Mouse (Mus musculus) spleen, adult 2 months (tissue): Measurements from ENCODE around the gene Ackr2. TPM values are rescaled to one million over a fixed set of nuclear protein-coding genes. Genes with fewer than 3 reads are reported as not detected.

ENCODE experiments used
- DNase-seq, 2 experiments: peaks; one replicate each; pipeline versions ENCODE4 v3.0.0 to v3.0.0-alpha.2; 2012 to 2021; ENCODE audit warnings: low spot score in 2 of 2, low read depth in 1 of 2
- H3K27ac ChIP-seq: fragments of 200-500 bp; 2 replicates; pipeline ENCODE4 v1.5.1; 2012; ENCODE audit warnings: low read length, inconsistent platforms; ENCODE audit not compliant: insufficient read depth
- H3K27me3 ChIP-seq: fragments of 200-500 bp; 2 replicates; pipeline ENCODE4 v1.6.1; 2012; ENCODE audit warnings: mild to moderate bottlenecking, moderate library complexity, low read length, inconsistent platforms; ENCODE audit not compliant: control insufficient read depth, insufficient read depth
- H3K36me3 ChIP-seq: fragments of 200-500 bp; 2 replicates; pipeline ENCODE4 v1.6.1; 2012; ENCODE audit warnings: mild to moderate bottlenecking, low read length, inconsistent platforms; ENCODE audit not compliant: control insufficient read depth, insufficient read depth
- H3K4me1 ChIP-seq: fragments of 200-500 bp; 2 replicates; pipeline ENCODE4 v1.6.1; 2011; ENCODE audit warnings: inconsistent platforms; ENCODE audit not compliant: control insufficient read depth, insufficient read depth, insufficient read length
- H3K4me3 ChIP-seq: fragments of 200-500 bp; 2 replicates; pipeline ENCODE4 v1.5.1; 2011; ENCODE audit warnings: mild to moderate bottlenecking, inconsistent platforms; ENCODE audit not compliant: insufficient read depth, insufficient read length; ENCODE audit errors: extremely low read depth
- CTCF ChIP-seq: fragments of 200-500 bp; IDR thresholded peaks from 2 replicates; pipeline ENCODE4 v1.5.1; 2011; ENCODE audit warnings: mild to moderate bottlenecking, inconsistent platforms; ENCODE audit not compliant: insufficient read depth, insufficient read length, insufficient replicate concordance; ENCODE audit errors: extremely low read depth
- POLR2A ChIP-seq: fragments of 200-500 bp; IDR thresholded peaks from 2 replicates; pipeline ENCODE4 v1.6.1; 2011; ENCODE audit warnings: low read depth, low read length, inconsistent platforms
- WGBS: fragments of 180-500 bp; shearing (Covaris S2); methylation state at CpG from one replicate; pipeline ENCODE4 v1.1.7; 2018; 5-methylcytosine and 5-hydroxymethylcytosine counted together
- polyA plus RNA-seq: library from polyadenylated mRNA; depleted of rRNA; stranded (reverse); fragments of >200 nt; gene quantifications from 2 replicates; pipeline ENCODE4 v1.2.3, GENCODE M21; 2012

Ackr2 gene
- polyA plus RNA-seq, 1 experiment = 16.7 TPM

- Histone ChIP-seq H3K36me3 (no peaks in the 10 kb centered on the region), H3K27me3 (no peaks in the 10 kb centered on the region), H3K27ac (no peak overlapping the region), H3K4me3 (no peak overlapping the region), H3K4me1 (no peaks in the 10 kb centered on the region)
- TF ChIP-seq CTCF (no peak), POLR2A (no peak)
- no peak for DNase-seq
These were observed 24.6 kb upstream of the Ackr2 start for GRCm38 (mm10) chr9:121873578-121873977.

- DNase-seq = peak in 1 of 2 experiments; percentile 34
- Histone ChIP-seq H3K4me1 (peaks cover 4% of the 10 kb centered on the region; the same call in 1 of the 2 replicates), H3K27me3 (no peaks in the 10 kb centered on the region), H3K4me3 (no peak overlapping the region), H3K27ac (no peak overlapping the region), H3K36me3 (no peaks in the 10 kb centered on the region)
- no peak for TF ChIP-seq CTCF
- no peak for TF ChIP-seq POLR2A
- 31% methylated on average over 3 of the region's 3 CpGs for WGBS
These were observed 21.0 kb upstream of the Ackr2 start for GRCm38 (mm10) chr9:121877052-121877740.

- Histone ChIP-seq H3K4me3 (no peak overlapping the region), H3K27ac (no peak overlapping the region), H3K4me1 (peaks cover 4% of the 10 kb centered on the region; the same call in 1 of the 2 replicates), H3K36me3 (no peaks in the 10 kb centered on the region), H3K27me3 (no peaks in the 10 kb centered on the region)
- whole genome bisulfite sequencing = 3% methylated on average over 14 of the region's 14 CpGs
- DNase-seq = peak in 1 of 2 experiments; percentile 75
- TF ChIP-seq POLR2A (no peak), CTCF (peak; percentile 34; the same call in 1 of the 2 replicates)
These were observed 17.3 kb upstream of the Ackr2 start for GRCm38 (mm10) chr9:121880840-121881239.

GRCm38 (mm10) chr9:121881301-121881700 is 16.9 kb upstream of the Ackr2 start:
- Histone ChIP-seq H3K4me1 (peaks cover 4% of the 10 kb centered on the region; the same call in 1 of the 2 replicates), H3K36me3 (no peaks in the 10 kb centered on the region), H3K4me3 (no peak overlapping the region), H3K27ac (no peak overlapping the region), H3K27me3 (no peaks in the 10 kb centered on the region)
- TF ChIP-seq CTCF (peak; percentile 18; the same call in 1 of the 2 replicates), POLR2A (no peak)
- peak in 1 of 2 experiments; percentile 47 for DNase-seq
- WGBS = 53% methylated on average over 6 of the region's 6 CpGs

GRCm38 (mm10) chr9:121882015-121882457 is 16.1 kb upstream of the Ackr2 start:
- H3K4me1 ChIP-seq = peaks cover 4% of the 10 kb centered on the region; the same call in 1 of the 2 replicates
- no peak for DNase-seq
- 33% methylated on average over 7 of the region's 7 CpGs for WGBS

GRCm38 (mm10) chr9:121889927-121890440 is 8.2 kb upstream of the Ackr2 start:
- TF ChIP-seq POLR2A (no peak), CTCF (no peak)
- Histone ChIP-seq H3K36me3 (no peaks in the 10 kb centered on the region), H3K4me1 (no peaks in the 10 kb centered on the region; the same call in 1 of the 2 replicates), H3K4me3 (no peak overlapping the region), H3K27ac (no peak overlapping the region), H3K27me3 (no peaks in the 10 kb centered on the region)
- DNase-seq = no peak
- 86% methylated on average over 4 of the region's 4 CpGs for WGBS

More at GRCm38 (mm10) chr9:121882015-121882457, 16.1 kb upstream of the Ackr2 start:
- TF ChIP-seq POLR2A = no peak
- TF ChIP-seq CTCF = no peak
- no peaks in the 10 kb centered on the region for H3K36me3 ChIP-seq
- no peak overlapping the region for H3K27ac ChIP-seq
- no peaks in the 10 kb centered on the region for H3K27me3 ChIP-seq
- H3K4me3 ChIP-seq = no peak overlapping the region

GRCm38 (mm10) chr9:121890441-121890941 is 7.7 kb upstream of the Ackr2 start:
- H3K27me3 ChIP-seq = no peaks in the 10 kb centered on the region
- WGBS = 44% methylated on average over 18 of the region's 18 CpGs
- no peaks in the 10 kb centered on the region for H3K36me3 ChIP-seq
- no peaks in the 10 kb centered on the region; the same call in 1 of the 2 replicates for H3K4me1 ChIP-seq
- H3K27ac ChIP-seq = no peak overlapping the region
- DNase-seq = no peak
- H3K4me3 ChIP-seq = no peak overlapping the region
- no peak for TF ChIP-seq CTCF
- no peak for TF ChIP-seq POLR2A
